ENCODE assay signal across 22 mouse cellular contexts in genomic region chr17:36992336-36993104, GRCm38 (mm10). TPM values are rescaled to one million over a fixed set of nuclear protein-coding genes. Genes with fewer than 3 reads are reported as not detected.
DNase-seq lines count a peak whose midpoint lies in the region; ATAC-seq and TF ChIP-seq lines count a peak whose summit lies in the region.
"Had no signal": no experiment of that assay in that cellular context is flagged by ENCODE, and none has a peak within 500 bp of the region (broad histone marks: within the 10 kb centered on the region; RNA-seq: fewer than 3 reads in every experiment).

No protein-coding gene starts in this region.

- no peaks in the 10 kb centered on the region for H3K36me3 ChIP-seq in thymus, adult 2 months (ENCODE audit: control insufficient read depth, insufficient read depth, low read length)
- H3K36me3 ChIP-seq in forebrain, embryonic 12.5 days (replicated peaks), result no peaks in the 10 kb centered on the region
- H3K36me3 ChIP-seq: forebrain, embryonic 10.5 days; limb, embryonic 15.5 days; midbrain, embryonic 12.5 days; neural tube, embryonic 15.5 days had no signal

- H3K4me2 ChIP-seq in forebrain, embryonic 12.5 days, result no peak overlapping the region
- H3K4me2 ChIP-seq: heart, embryonic 11.5 days; limb, embryonic 15.5 days; midbrain, embryonic 12.5 days; neural tube, embryonic 15.5 days had no signal

- no peak overlapping the region for H3K9ac ChIP-seq in forebrain, embryonic 12.5 days
- H3K9ac ChIP-seq: limb, embryonic 15.5 days; midbrain, embryonic 12.5 days; neural tube, embryonic 15.5 days had no signal

- no peak for TF ChIP-seq POLR2A in bone marrow macrophage, adult 2 months (IDR thresholded peaks at IDR 0.05; ENCODE audit: borderline replicate concordance, low read depth, low read length)
- no peak for TF ChIP-seq POLR2A in thymus, adult 2 months (IDR thresholded peaks at IDR 0.05; ENCODE audit: control insufficient read depth, extremely low read depth, insufficient read depth, low read length, poor library complexity)

- peak; percentile 92 for DNase-seq in 416B (ENCODE audit: low read depth)
- no peak for DNase-seq in thymus, adult 2 months
- no peak for DNase-seq in cerebellum, adult 9-10 months
- DNase-seq: cerebellum, adult 11 months; heart, postnatal 14 days; kidney, adult 8-10 months; kidney, postnatal 36 days; lung, postnatal 14 days had no signal

- WGBS in thymus, adult 2 months, result 8% methylated on average over 3 of the region's 3 CpGs
- 81% methylated on average over 3 of the region's 3 CpGs for WGBS in forebrain, embryonic 12.5 days

- H3K4me1 ChIP-seq in bone marrow macrophage, adult 2 months (ENCODE audit: control insufficient read depth, insufficient read depth, low read length), result peaks cover 9% of the 10 kb centered on the region
- H3K4me1 ChIP-seq in thymus, adult 2 months (replicated peaks; ENCODE audit: control insufficient read depth, insufficient read depth, low read length), result no peaks in the 10 kb centered on the region
- H3K4me1 ChIP-seq in forebrain, embryonic 12.5 days, result no peaks in the 10 kb centered on the region
- H3K4me1 ChIP-seq: midbrain, embryonic 12.5 days; neural tube, embryonic 15.5 days had no signal

- no peak overlapping the region for H3K4me3 ChIP-seq in bone marrow macrophage, adult 2 months (ENCODE audit: insufficient read depth, low read length)
- H3K4me3 ChIP-seq in thymus, adult 2 months (ENCODE audit: control insufficient read depth, insufficient read depth, low read length), result no peak overlapping the region
- H3K4me3 ChIP-seq in forebrain, embryonic 12.5 days (replicated peaks), result no peak overlapping the region
- H3K4me3 ChIP-seq: forebrain, embryonic 10.5 days; limb, embryonic 15.5 days; midbrain, embryonic 12.5 days; neural tube, embryonic 15.5 days had no signal

- H3K27ac ChIP-seq in bone marrow macrophage, adult 2 months (ENCODE audit: insufficient read depth, low read depth, low read length), result 0 out of 2 replicates have a peak overlapping the region, but pooled peaks have one; percentile 37
- H3K27ac ChIP-seq in thymus, adult 2 months (ENCODE audit: control insufficient read depth, insufficient read depth, low read length), result no peak overlapping the region
- no peak overlapping the region for H3K27ac ChIP-seq in forebrain, embryonic 12.5 days
- H3K27ac ChIP-seq: forebrain, embryonic 10.5 days; hindbrain, postnatal 0 days; limb, embryonic 15.5 days; midbrain, embryonic 12.5 days; neural tube, embryonic 15.5 days had no signal

- TF ChIP-seq CTCF in bone marrow macrophage, adult 2 months (IDR thresholded peaks at IDR 0.05; ENCODE audit: low read depth, low read length), result no peak
- no peak for TF ChIP-seq CTCF in thymus, adult 2 months (IDR thresholded peaks at IDR 0.05; ENCODE audit: borderline replicate concordance, control insufficient read depth, extremely low read depth, insufficient read depth, low read length, poor library complexity)

- peak; percentile 85 for ATAC-seq in CD4-positive, CD25-positive, alpha-beta regulatory T cell, adult 4 months
- peak; percentile 74 for ATAC-seq in megakaryocyte, adult 5-6 weeks (ENCODE audit: poor library complexity, severe bottlenecking)
- ATAC-seq in forebrain, embryonic 12.5 days (ENCODE audit: low FRiP score), result no peak
- ATAC-seq: hindbrain, postnatal 0 days had no signal

- no peaks in the 10 kb centered on the region for H3K9me3 ChIP-seq in forebrain, embryonic 12.5 days
- H3K9me3 ChIP-seq: forebrain, embryonic 10.5 days; limb, embryonic 15.5 days; midbrain, embryonic 12.5 days; neural tube, embryonic 15.5 days had no signal

- no peaks in the 10 kb centered on the region; the same call in 1 of the 2 replicates for H3K27me3 ChIP-seq in thymus, adult 2 months (ENCODE audit: control insufficient read depth, insufficient read depth, low read length)
- H3K27me3 ChIP-seq in forebrain, embryonic 12.5 days, result peaks cover 24% of the 10 kb centered on the region

RNA-seq across cellular contexts. Expression of gene H2-M5, which starts 3.2 kb away (rescaled TPM):
- polyA plus RNA-seq in CD4-positive, CD25-positive, alpha-beta regulatory T cell, adult 4 months (2017; shearing (Covaris generic)), result not detected
- polyA plus RNA-seq in bone marrow macrophage, adult 2 months (2012; ENCODE audit: insufficient read depth, insufficient read length, missing spikeins), result 0.69 and 1.0 TPM in 2 replicates
- 0.23 TPM in 1 of 2 replicates, not detected in the other for total RNA-seq in megakaryocyte, adult 5-6 weeks (2015)
- not detected in 2 replicates for total RNA-seq in megakaryocyte, adult 5-6 weeks (2017)
- 0.32 and 0.34 TPM in 2 replicates for polyA plus RNA-seq in thymus, adult 2 months (2012; rRNA removed)
- 1.3 and 1.6 TPM in 2 replicates for polyA plus RNA-seq in forebrain, embryonic 12.5 days (2016; fragmentation: Nextera tagmentation; extraction: Ambion mirVana)
- polyA plus RNA-seq: liver, embryonic 16.5 days had no signal

RNA-seq across cellular contexts. Expression of gene Zfp57, which starts 8.4 kb away (rescaled TPM):
- polyA plus RNA-seq in CD4-positive, CD25-positive, alpha-beta regulatory T cell, adult 4 months (2017; shearing (Covaris generic)), result not detected
- not detected in 2 replicates for polyA plus RNA-seq in bone marrow macrophage, adult 2 months (2012; ENCODE audit: insufficient read depth, insufficient read length, missing spikeins)
- total RNA-seq in megakaryocyte, adult 5-6 weeks (2015), result not detected in 2 replicates
- total RNA-seq in megakaryocyte, adult 5-6 weeks (2017), result not detected in 2 replicates
- 0.94 and 1.1 TPM in 2 replicates for polyA plus RNA-seq in thymus, adult 2 months (2012; rRNA removed)
- polyA plus RNA-seq in forebrain, embryonic 12.5 days (2016; fragmentation: Nextera tagmentation; extraction: Ambion mirVana), result 193 and 197 TPM in 2 replicates

RNA-seq across cellular contexts. Expression of gene 2410137M14Rik, which starts 11.5 kb away (rescaled TPM):
- polyA plus RNA-seq in CD4-positive, CD25-positive, alpha-beta regulatory T cell, adult 4 months (2017; shearing (Covaris generic)), result not detected
- polyA plus RNA-seq in bone marrow macrophage, adult 2 months (2012; ENCODE audit: insufficient read depth, insufficient read length, missing spikeins), result not detected in 2 replicates
- not detected in 2 replicates for total RNA-seq in megakaryocyte, adult 5-6 weeks (2015)
- not detected in 2 replicates for total RNA-seq in megakaryocyte, adult 5-6 weeks (2017)
- polyA plus RNA-seq in thymus, adult 2 months (2012; rRNA removed), result not detected in 2 replicates
- not detected in 2 replicates for polyA plus RNA-seq in forebrain, embryonic 12.5 days (2016; fragmentation: Nextera tagmentation; extraction: Ambion mirVana)
- total RNA-seq: gastrocnemius, postnatal 4 days; heart, postnatal 14 days; hindbrain, postnatal 0 days had no signal
- polyA plus RNA-seq: embryonic facial prominence, embryonic 14.5 days; forebrain, embryonic 10.5 days; heart, embryonic 11.5 days; liver, embryonic 16.5 days; neural tube, embryonic 15.5 days; small intestine, adult 2 months had no signal

RNA-seq across cellular contexts. Expression of gene Mog, which starts 30.7 kb away (rescaled TPM):
- polyA plus RNA-seq in CD4-positive, CD25-positive, alpha-beta regulatory T cell, adult 4 months (2017; shearing (Covaris generic)), result not detected
- polyA plus RNA-seq in bone marrow macrophage, adult 2 months (2012; ENCODE audit: insufficient read depth, insufficient read length, missing spikeins), result not detected in 2 replicates
- total RNA-seq in megakaryocyte, adult 5-6 weeks (2015), result not detected in 2 replicates
- not detected in 2 replicates for total RNA-seq in megakaryocyte, adult 5-6 weeks (2017)
- polyA plus RNA-seq in thymus, adult 2 months (2012; rRNA removed), result not detected in 2 replicates
- polyA plus RNA-seq in forebrain, embryonic 12.5 days (2016; fragmentation: Nextera tagmentation; extraction: Ambion mirVana), result 1.1 and 1.2 TPM in 2 replicates
- total RNA-seq: gastrocnemius, postnatal 4 days; heart, postnatal 14 days had no signal
- polyA plus RNA-seq: heart, embryonic 11.5 days; limb, embryonic 15.5 days; liver, embryonic 16.5 days; small intestine, adult 2 months had no signal

RNA-seq across cellular contexts. Expression of gene Znrd1as, which starts 34.1 kb away (rescaled TPM):
- polyA plus RNA-seq in CD4-positive, CD25-positive, alpha-beta regulatory T cell, adult 4 months (2017; shearing (Covaris generic)), result 1 to 10 TPM; 5.5 to 8.2 TPM
- 7.9 and 10.4 TPM in 2 replicates for polyA plus RNA-seq in bone marrow macrophage, adult 2 months (2012; ENCODE audit: insufficient read depth, insufficient read length, missing spikeins)
- total RNA-seq in megakaryocyte, adult 5-6 weeks (2015), result 2.2 and 4.3 TPM in 2 replicates
- 5.7 and 6.5 TPM in 2 replicates for total RNA-seq in megakaryocyte, adult 5-6 weeks (2017)
- polyA plus RNA-seq in thymus, adult 2 months (2012; rRNA removed), result 0.85 and 1.0 TPM in 2 replicates
- polyA plus RNA-seq in forebrain, embryonic 12.5 days (2016; fragmentation: Nextera tagmentation; extraction: Ambion mirVana), result 7.1 and 7.7 TPM in 2 replicates

Comparison
In these comparisons a context has a peak if more than half of its experiments do, and no peak if none do; other contexts are left out.
1. RNA of gene Zfp57, which starts 8.4 kb away (polyA plus RNA-seq): 193 to 197 TPM in forebrain, embryonic 12.5 days; 0.94 to 1.1 TPM in thymus, adult 2 months, not detected in CD4-positive, CD25-positive, alpha-beta regulatory T cell, adult 4 months and not detected in bone marrow macrophage, adult 2 months; every median in the first group is over 10 times any median in the second.